Mouse (Mus musculus) cerebellum, adult 2 months (tissue): ENCODE data around the gene Cbr4.

ENCODE experiments used
- CTCF ChIP-seq: fragments of 200-500 bp; IDR thresholded peaks from 2 replicates; pipeline ENCODE4 v1.5.1; 2011; ENCODE audit warnings: low read depth, mild to moderate bottlenecking, control low read depth, low read length, moderate library complexity, borderline replicate concordance; ENCODE audit not compliant: insufficient read depth
- POLR2A ChIP-seq: fragments of 200-500 bp; IDR thresholded peaks from 2 replicates; pipeline ENCODE4 v1.6.1; 2011; ENCODE audit warnings: low read length, control low read depth, borderline replicate concordance; ENCODE audit not compliant: insufficient read depth

DNA sequence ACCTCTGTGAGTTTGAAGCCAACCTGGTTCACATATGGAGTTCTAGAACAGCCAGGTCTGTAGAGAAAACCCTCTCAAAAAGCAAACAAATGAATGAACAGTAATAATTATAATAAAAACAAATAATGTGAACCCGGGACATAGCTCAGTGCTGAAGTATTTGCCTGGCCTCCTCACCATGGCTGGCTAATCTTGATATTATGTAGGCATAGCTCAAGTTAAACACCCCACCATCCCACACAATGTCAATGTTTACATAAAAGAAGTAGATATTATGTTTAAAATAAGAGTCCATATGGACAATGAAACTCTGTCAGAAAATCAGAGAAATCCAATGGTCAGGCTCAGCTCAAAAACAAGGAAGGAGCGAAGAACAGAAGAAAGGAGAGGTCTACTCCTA, 39.4 kb upstream of the Cbr4 start:
- TF ChIP-seq POLR2A (no peak), CTCF (no peak)
